Mouse (Mus musculus) heart, adult 18-20 months (tissue): ENCODE results near the gene Slc24a3. TPM values are rescaled to one million over a fixed set of nuclear protein-coding genes. Genes with fewer than 3 reads are reported as not detected.
A peak's percentile ranks its signal among the peaks of the same experiment; 100 is the strongest.

ENCODE experiments used
- DNase-seq, 2 experiments: peaks; one replicate each; pipeline ENCODE4 v3.0.0; 2021 to 2022; ENCODE audit warnings: mixed read lengths in 1 of 2
- total RNA-seq, 2 experiments: library from RNA; stranded (reverse); gene quantifications; 2 replicates each; pipeline ENCODE4 v1.2.3; 2021

Gene Slc24a3
- total RNA-seq, 2 experiments from 2014 or later: 1.7 to 4.3 TPM

GRCm38 (mm10) chr2:145631799-145632174, 464.2 kb downstream of the Slc24a3 start:
- no peak for DNase-seq

GRCm38 (mm10) chr2:145633811-145634210, 466.3 kb downstream of the Slc24a3 start:
- DNase-seq: peak in 1 of 2 experiments; percentile 22

- DNase-seq: no peak
Measured at GRCm38 (mm10) chr2:145640255-145640984, 472.9 kb downstream of the Slc24a3 start.

- DNase-seq: no peak
Measured at GRCm38 (mm10) chr2:145655373-145655960, 487.9 kb downstream of the Slc24a3 start.

- no peak for DNase-seq
Measured at GRCm38 (mm10) chr2:145656121-145656520, 488.6 kb downstream of the Slc24a3 start.

- DNase-seq: no peak
Measured at GRCm38 (mm10) chr2:145656716-145657115, 489.2 kb downstream of the Slc24a3 start.

GRCm38 (mm10) chr2:145661242-145661641, 493.7 kb downstream of the Slc24a3 start:
- DNase-seq: no peak

- no peak for DNase-seq
Measured at GRCm38 (mm10) chr2:145663899-145664298, 496.3 kb downstream of the Slc24a3 start.

- no peak for DNase-seq
Measured at GRCm38 (mm10) chr2:145664311-145664710, 496.8 kb downstream of the Slc24a3 start.

GRCm38 (mm10) chr2:145668135-145668534, 500.6 kb downstream of the Slc24a3 start:
- DNase-seq: no peak

- DNase-seq: no peak
Measured at GRCm38 (mm10) chr2:145670131-145670530, 502.6 kb downstream of the Slc24a3 start.

GRCm38 (mm10) chr2:145674496-145675141, 507.1 kb downstream of the Slc24a3 start:
- DNase-seq: peak in 1 of 2 experiments; percentile 15

GRCm38 (mm10) chr2:145675142-145675755, 507.7 kb downstream of the Slc24a3 start, which contains the start of gene Rin2:
Rin2 (plus strand) TSS chr2:145675215.
- peak; percentile 81 to 83 for DNase-seq

- peak; percentile 58 to 61 for DNase-seq
Measured at GRCm38 (mm10) chr2:145675756-145676543, 508.4 kb downstream of the Slc24a3 start.

- no peak for DNase-seq
Measured at GRCm38 (mm10) chr2:145676544-145676925, 509.0 kb downstream of the Slc24a3 start.

GRCm38 (mm10) chr2:145676936-145677335, 509.4 kb downstream of the Slc24a3 start:
- no peak for DNase-seq

- DNase-seq: no peak
Measured at GRCm38 (mm10) chr2:145680141-145680540, 512.6 kb downstream of the Slc24a3 start.

- no peak for DNase-seq
Measured at GRCm38 (mm10) chr2:145680762-145681161, 513.2 kb downstream of the Slc24a3 start.

GRCm38 (mm10) chr2:145681626-145682025, 514.1 kb downstream of the Slc24a3 start:
- DNase-seq: no peak

GRCm38 (mm10) chr2:145682924-145683323, 515.4 kb downstream of the Slc24a3 start:
- DNase-seq: peak in 1 of 2 experiments; percentile 32

- DNase-seq: peak; percentile 55 to 56
Measured at GRCm38 (mm10) chr2:145683536-145683935, 516.0 kb downstream of the Slc24a3 start.

- no peak for DNase-seq
Measured at GRCm38 (mm10) chr2:145684151-145684550, 516.6 kb downstream of the Slc24a3 start.
